Comparison of ENCODE assay signal across 17 mouse cellular contexts in genomic region chr9:32740751-32741387, GRCm38 (mm10).
A peak's percentile ranks its signal among the peaks of the same experiment; 100 is the strongest.
DNase-seq lines count a peak whose midpoint lies in the region; ATAC-seq lines count a peak whose summit lies in the region.
"Had no signal": no experiment of that assay in that cellular context is flagged by ENCODE, and none has a peak within 500 bp of the region (broad histone marks: within the 10 kb centered on the region; RNA-seq: fewer than 3 reads in every experiment).

No protein-coding gene starts in this region.

- H3K27ac ChIP-seq in kidney, embryonic 16.5 days (ENCODE audit: low read length), result peak overlapping the region; percentile 54; the same call in 1 of the 2 replicates
- H3K27ac ChIP-seq in hindbrain, embryonic 12.5 days, result no peak overlapping the region
- H3K27ac ChIP-seq: embryonic facial prominence, embryonic 15.5 days; heart, adult 2 months; hindbrain, postnatal 0 days; left cerebral cortex, adult 2 months; limb, embryonic 15.5 days had no signal

- WGBS in kidney, embryonic 16.5 days, result 76% methylated on average over 12 of the region's 12 CpGs
- WGBS in hindbrain, embryonic 12.5 days, result 83% methylated on average over 12 of the region's 12 CpGs

- H3K4me3 ChIP-seq in kidney, embryonic 16.5 days (ENCODE audit: low read length), result no peak overlapping the region
- no peak overlapping the region for H3K4me3 ChIP-seq in hindbrain, embryonic 12.5 days
- H3K4me3 ChIP-seq: embryonic facial prominence, embryonic 15.5 days; heart, adult 2 months; left cerebral cortex, adult 2 months; limb, embryonic 15.5 days had no signal

- no peaks in the 10 kb centered on the region for H3K9me3 ChIP-seq in kidney, embryonic 16.5 days (ENCODE audit: low read length)
- H3K9me3 ChIP-seq in hindbrain, embryonic 12.5 days (replicated peaks), result no peaks in the 10 kb centered on the region
- H3K9me3 ChIP-seq: embryonic facial prominence, embryonic 15.5 days; limb, embryonic 15.5 days had no signal

- H3K4me2 ChIP-seq in kidney, embryonic 16.5 days (replicated peaks; ENCODE audit: low read depth, low read length), result no peak overlapping the region
- no peak overlapping the region for H3K4me2 ChIP-seq in hindbrain, embryonic 12.5 days (replicated peaks)
- H3K4me2 ChIP-seq: embryonic facial prominence, embryonic 15.5 days; limb, embryonic 15.5 days had no signal

- no peak for ATAC-seq in kidney, embryonic 16.5 days (ENCODE audit: low FRiP score, low TSS enrichment)
- ATAC-seq in hindbrain, embryonic 12.5 days (ENCODE audit: low FRiP score), result no peak
- ATAC-seq: hindbrain, postnatal 0 days had no signal

- DNase-seq in kidney, adult 18-20 months, result no peak
- DNase-seq in CD4-positive helper T cell, adult 2 months (ENCODE audit: low read depth, low spot score), result peak; percentile 91
- DNase-seq in T-cell, adult 2 months (ENCODE audit: low spot score), result peak; percentile 87
- DNase-seq in thymus, adult 18-20 months, result peak; percentile 53 to 81
- no peak for DNase-seq in urinary bladder, adult 2 months (ENCODE audit: low spot score)
- DNase-seq in liver, result no peak
- DNase-seq: adrenal gland, postnatal 25 days; cerebellum, adult 9-10 months; heart, adult 2 months; heart, postnatal 14 days; lung, adult 2 months had no signal

- peaks cover 53% of the 10 kb centered on the region for H3K4me1 ChIP-seq in kidney, embryonic 16.5 days (ENCODE audit: insufficient read depth, low read length)
- H3K4me1 ChIP-seq in hindbrain, embryonic 12.5 days, result no peaks in the 10 kb centered on the region
- H3K4me1 ChIP-seq: embryonic facial prominence, embryonic 15.5 days had no signal

- no peaks in the 10 kb centered on the region for H3K27me3 ChIP-seq in kidney, embryonic 16.5 days (ENCODE audit: insufficient read depth, low read length)
- H3K27me3 ChIP-seq in hindbrain, embryonic 12.5 days, result no peaks in the 10 kb centered on the region
- H3K27me3 ChIP-seq: embryonic facial prominence, embryonic 15.5 days; limb, embryonic 15.5 days had no signal

- no peak overlapping the region for H3K9ac ChIP-seq in kidney, embryonic 16.5 days (replicated peaks; ENCODE audit: low read length)
- H3K9ac ChIP-seq in hindbrain, embryonic 12.5 days, result no peak overlapping the region
- H3K9ac ChIP-seq: embryonic facial prominence, embryonic 15.5 days; limb, embryonic 15.5 days had no signal

- peaks cover 26% of the 10 kb centered on the region for H3K36me3 ChIP-seq in kidney, embryonic 16.5 days (ENCODE audit: insufficient read depth, low read length)
- no peaks in the 10 kb centered on the region for H3K36me3 ChIP-seq in hindbrain, embryonic 12.5 days

Comparison
In these comparisons a context has a peak if more than half of its experiments do, and no peak if none do; other contexts are left out.
1. DNase-seq: peak in CD4-positive helper T cell, adult 2 months (single experiment), T-cell, adult 2 months (single experiment) and thymus, adult 18-20 months (2 of 2); none in kidney, adult 18-20 months (single experiment), urinary bladder, adult 2 months (single experiment) and liver (single experiment).